Mouse (Mus musculus): ENCODE measurements around the gene Mov10. TPM values are rescaled to one million over a fixed set of nuclear protein-coding genes. Genes with fewer than 3 reads are reported as not detected.
"Not testable (repeated sequence)": the region's sequence is repeated elsewhere in the genome, so short reads cannot be mapped to it uniquely, and the experiment has no call there.

The Mov10 gene
- total RNA-seq, 2 experiments from 2014 or later, result 12.3 to 22.3 TPM

DNA sequence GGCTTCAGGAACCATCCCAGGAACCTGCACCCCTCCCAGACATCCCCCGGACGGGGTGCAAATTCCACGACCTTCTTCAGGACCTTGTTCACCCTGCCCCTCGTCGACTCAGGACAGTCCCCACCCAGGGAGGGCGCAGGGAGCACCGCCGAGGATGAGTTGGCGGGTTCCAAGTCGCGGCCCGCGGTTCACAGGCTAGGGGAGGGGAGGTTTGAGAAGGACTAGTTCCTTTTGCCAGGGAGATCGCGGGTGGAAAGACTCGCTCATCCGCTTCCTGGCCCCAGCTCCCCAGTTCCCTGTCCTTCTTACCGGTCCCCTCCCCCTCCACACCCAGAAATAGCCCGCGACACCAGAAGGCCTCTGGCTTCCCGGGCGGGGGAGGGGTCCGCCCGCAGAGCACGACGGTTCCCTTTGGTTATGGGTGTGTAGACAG lies 36.9 kb downstream of the Mov10 start, which contains the start of gene Fam19a3:
Gene Fam19a3, minus strand, starts transcription at position 370 of the 433 bp plus-strand sequence.
- DNase-seq, result peak in 1 of 2 experiments; percentile 60

DNA sequence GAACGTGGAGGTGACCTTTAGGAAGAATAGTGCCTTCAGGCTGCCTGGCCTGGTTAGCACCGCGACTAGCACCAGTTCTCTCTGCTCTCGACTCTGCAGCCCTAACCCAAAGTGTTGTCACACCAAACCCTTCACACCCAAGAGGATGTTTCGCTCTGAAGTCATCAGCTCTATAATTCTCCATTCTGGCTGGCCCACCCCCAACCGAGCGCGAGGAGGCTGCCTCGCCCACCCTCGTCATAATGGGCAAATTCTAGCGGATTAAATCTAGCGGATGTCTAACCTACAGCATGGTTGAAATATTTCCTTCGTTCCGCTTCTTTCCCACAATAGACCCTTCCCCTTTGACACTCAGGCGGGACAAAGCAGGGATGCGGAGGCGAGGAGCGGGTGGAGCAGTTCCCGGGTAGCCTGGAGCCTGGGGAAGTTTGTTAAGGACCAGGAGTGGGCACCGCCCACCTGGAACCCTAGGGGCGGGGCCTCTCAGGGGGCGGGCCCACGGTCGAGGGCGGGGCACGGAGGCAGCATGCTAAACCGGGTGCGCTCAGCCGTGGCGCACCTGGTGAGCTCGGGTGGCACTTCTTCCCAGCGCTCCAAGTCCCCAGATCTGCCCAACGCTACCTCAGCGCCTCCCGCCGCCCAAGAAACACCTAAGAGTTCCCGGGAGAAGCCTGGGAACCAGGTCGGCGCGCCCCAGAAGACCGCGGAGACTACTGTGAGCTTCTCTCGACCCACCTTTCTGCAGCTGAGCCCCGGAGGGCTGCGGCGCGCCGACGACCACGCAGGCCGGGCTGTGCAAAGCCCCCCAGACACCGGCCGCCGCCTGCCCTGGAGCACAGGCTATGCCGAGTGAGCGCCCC lies 37.6 kb downstream of the Mov10 start, which contains the start of gene Ppm1j:
Gene Ppm1j, plus strand, starts transcription at position 496 of the 860 bp plus-strand sequence.
- DNase-seq, result peak; percentile 75 to 86

DNA sequence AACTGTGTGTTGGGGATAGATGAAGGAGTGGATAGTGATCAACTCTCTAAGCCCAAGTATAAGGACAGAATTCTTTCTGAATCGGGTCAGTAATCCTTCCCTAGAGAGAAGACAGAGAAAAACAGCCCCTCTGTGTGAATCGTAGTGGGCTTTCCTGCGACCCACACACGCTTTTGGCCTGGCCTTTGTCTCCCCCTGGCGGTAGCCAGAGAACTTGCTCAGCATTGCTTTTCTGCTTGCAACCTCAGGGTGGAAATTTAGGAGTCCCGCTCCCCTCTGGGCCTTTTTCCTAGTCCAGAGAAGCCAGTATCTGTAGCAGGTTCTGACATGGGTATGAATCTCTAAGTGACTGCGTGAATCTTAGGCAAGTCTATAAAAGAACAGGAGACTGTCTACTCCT lies 38.4 kb downstream of the Mov10 start:
- peak; percentile 65 to 76 for DNase-seq

DNA sequence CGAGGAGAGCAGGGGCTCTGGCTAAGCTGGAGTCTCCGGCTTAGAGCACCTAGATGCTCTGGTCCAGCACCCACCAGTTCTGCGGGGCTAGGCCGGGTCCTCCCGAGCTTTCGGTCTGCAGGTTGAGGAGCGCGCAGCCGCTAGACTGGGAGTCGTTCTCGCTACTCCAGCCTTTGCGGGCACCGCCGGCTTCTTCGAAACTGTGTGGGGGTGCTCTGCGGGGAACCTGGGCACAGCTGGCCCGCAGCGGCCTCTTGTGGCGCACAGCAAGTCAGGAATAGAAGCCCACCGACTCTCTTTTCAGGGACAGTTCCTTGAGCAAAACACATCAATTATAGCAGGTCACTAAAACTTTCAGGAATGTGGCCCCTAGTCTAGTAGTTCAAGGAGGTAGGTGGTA lies 41.0 kb downstream of the Mov10 start:
- DNase-seq, result peak in 1 of 2 experiments; percentile 35

DNA sequence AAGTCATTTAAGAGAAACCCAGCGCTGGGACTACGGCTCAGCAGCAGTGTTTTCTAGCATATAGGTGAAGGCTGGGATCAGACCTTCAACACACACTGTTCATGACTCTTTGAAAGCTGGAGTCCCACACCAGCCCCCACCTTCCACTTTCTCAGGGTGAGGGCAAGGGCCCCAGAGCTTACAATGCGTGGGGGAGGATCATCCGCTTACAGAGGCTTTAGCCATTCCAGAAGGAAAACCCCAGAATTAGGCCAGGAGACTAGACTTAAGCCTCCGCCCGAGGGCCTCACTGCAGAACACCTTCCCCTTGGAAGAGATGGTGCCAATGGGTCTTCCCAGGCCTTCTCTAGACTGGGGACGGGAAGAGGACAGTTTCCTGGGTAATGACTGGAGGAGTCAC lies 45.1 kb downstream of the Mov10 start:
- DNase-seq, result no peak

DNA sequence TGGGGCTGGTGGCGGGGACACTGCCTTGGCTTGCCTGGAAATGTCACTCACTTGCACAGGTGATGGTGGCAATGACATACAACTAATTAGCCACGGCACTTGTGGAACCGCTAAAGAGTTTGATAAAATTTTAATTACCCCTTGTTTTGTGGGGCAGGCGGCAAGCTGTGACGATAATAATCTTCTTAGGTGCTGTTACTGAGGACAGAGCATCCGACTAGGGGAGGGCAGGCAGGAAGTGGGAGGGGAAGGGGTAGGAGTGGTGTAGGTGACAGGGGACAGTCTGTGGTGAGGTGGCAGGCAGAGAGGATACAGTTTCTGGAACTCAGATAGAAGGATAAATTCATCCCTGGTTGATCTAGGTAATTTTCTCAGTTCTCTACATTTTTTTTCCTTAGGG lies 46.9 kb downstream of the Mov10 start:
- DNase-seq, result no peak

DNA sequence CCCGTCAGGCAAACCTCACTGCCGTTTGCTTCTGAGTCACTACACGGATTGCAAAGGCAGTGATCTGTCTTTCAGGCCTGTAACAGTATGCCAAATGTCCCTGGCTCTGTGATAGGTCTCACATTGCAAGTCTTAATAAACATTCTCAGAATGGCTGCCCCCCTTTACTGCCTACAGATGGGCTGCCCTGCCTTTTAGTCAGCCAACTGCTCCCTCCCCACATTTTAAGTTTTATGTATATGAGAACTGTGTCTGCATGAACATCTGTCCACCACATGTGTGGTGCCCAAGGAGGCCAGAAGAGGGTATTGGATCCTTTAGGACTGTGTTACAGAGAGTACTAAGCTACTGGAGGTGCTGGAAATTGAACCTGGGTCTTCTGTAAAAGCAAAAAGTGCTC lies 47.4 kb downstream of the Mov10 start:
- no peak for DNase-seq

DNA sequence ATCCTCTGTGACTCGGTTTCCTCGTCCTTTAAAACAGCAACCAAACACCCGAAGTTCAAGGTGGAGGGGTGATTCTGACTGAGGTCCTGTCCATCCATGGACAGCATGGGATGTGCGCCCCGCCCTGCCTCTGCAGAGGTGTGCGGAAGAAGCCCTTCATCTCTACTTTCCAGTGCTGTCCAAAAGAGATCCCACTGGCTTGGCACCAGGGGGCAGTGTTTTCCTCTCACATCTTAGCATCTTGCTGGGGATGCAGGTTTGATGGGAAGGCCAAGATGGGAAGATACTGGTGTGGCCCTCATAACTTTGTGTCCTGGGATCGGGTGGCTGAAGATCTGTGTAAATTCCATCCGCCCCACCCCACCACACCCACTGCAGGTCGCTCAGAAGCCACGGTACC lies 48.3 kb downstream of the Mov10 start:
- DNase-seq, result peak; percentile 54 to 76

DNA sequence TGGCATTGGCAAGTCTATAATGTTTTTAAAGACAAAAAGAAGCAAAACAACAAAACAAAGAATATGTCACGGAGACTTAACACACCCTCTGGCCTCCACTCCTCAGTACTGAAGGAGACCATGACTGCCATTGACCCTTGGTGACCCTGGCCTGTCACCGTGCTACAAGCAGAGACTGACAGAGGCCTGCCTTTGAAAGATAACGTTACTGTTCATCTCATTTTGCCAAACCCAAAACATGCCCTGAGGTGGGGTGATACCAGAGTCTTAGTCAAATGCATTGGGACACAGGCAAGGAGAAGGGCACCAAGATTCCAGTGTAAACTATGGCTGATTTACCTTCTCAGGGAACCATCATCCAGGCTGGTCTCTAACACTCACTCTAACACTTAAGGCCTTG lies 49.2 kb downstream of the Mov10 start:
- DNase-seq, result no peak

DNA sequence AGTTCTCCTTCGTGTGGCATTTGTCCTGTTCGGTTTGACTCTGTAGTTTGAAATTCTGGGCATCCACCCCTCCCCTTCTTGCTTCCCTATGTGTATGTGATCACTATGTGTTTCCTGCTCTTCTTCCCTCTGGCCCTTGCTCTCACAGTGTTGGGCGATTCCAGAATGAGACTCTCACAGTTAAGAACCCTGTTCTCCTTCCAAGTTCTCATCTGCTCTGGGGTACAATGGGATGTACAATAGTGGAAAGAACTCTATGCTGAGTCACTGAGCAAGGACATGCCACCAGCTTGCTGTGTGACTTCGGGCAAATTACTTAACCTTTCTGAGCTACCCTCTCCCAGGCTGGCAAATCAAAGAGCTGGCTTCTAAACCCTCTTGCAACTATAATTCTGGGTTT lies 50.6 kb downstream of the Mov10 start:
- DNase-seq, result no peak

DNA sequence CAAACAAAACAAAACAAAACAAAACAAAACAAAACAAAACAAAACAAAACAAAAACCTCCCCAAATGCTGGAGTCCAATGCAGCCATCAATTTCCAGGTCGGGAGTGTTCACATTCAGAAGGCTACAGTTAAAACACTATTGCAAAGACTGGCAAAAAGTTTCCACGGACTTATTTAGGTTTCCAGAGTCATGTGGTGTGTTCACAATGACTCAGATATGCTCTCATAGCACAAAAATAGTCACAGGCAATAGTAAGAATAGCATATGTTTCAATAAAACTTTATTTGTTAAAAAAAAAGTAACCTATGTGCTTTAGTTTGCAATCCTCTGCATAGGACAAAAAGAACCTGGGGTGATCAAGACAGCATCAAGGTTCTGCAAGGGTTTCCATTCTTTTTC lies 51.2 kb downstream of the Mov10 start:
- DNase-seq, result no peak

DNA sequence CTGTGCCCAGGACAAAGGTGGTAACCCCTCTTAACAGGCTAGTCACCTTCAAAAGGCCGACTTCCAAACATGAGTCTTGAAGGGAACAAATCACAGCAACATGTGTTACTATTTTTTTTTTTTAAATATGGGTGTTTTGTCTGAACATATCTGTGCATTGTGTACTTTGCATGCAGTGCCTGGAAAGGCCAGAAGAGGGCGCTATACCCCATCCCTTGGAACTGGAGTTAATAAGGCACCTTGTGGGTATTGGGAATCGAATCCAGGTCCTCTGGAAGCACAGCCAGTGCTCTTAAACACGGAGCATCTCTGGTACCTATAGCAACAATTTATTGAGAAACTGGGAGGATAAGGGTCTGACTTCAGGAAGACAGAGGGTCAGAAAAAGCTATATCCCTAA lies 53.3 kb downstream of the Mov10 start:
- peak in 1 of 2 experiments; percentile 19 for DNase-seq

DNA sequence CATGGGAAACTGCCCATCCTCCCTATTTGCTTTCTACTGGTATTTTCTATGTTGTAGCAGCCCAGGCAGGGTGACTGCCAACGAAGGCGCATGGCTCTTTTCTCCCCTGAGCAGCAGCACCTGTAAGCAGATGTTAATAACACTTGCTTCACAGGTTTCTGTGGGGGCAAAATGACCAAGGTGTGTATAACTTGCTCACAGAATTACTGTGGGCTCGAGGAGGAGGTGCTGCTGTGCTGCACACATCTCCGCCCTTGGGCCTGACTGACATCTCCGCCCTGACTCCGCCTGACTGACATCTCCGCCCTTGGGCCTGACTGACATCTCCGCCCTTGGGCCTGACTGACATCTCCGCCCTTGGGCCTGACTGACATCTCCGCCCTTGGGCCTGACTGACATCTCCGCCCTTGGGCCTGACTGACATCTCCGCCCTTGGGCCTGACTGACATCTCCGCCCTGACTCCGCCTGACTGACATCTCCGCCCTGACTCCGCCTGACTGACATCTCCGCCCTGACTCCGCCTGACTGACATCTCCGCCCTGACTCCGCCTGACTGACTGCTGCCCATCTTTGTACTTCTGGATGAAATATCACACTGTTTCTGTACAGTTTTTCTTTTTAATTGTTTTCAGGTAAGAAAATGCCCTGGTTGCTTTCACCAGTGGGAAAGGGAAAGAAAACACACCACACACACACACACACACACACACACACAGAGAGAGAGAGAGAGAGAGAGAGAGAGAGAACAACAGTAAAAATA lies 56.1 kb downstream of the Mov10 start:
- not testable (repeated sequence) for DNase-seq

DNA sequence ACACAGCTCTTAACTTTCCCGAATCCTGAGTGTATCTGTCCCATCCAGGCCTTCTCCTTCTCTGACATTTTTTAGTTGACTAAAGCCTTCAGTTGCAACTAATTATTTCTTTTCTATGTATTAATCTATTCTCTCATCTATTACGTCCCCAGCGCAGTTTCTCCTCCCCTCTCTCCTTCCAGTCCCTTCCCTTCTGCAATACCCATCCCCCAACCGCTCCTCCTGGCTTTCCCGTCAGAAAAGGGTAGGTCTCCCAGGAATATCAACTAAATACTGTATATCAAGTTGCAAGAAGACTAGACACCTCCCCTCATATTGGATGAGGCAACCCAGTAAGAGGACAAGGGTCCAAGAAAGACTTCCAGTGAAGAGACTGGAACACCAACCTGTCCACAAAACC lies 59.5 kb downstream of the Mov10 start:
- DNase-seq, result no peak

DNA sequence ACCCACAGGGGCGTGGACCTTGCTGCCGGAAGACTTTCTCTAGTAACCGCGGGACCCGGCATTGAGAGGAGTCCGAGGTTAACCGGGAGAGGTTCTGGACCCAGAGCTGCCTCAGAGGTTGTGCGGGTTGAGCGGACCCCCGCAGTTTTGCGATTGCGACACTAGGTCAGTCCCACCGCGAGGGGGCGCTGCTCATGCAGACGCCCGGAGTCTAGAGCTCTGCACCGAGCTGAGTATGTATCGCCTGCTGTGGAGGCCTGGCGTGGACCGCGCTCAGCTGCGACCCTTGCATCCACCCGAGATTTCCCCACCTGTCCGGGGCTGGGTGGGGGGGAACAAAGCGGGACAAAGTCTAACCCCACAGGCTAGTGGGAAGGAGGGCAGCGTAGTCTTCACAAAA lies 60.0 kb downstream of the Mov10 start:
- DNase-seq, result peak; percentile 66 to 81

DNA sequence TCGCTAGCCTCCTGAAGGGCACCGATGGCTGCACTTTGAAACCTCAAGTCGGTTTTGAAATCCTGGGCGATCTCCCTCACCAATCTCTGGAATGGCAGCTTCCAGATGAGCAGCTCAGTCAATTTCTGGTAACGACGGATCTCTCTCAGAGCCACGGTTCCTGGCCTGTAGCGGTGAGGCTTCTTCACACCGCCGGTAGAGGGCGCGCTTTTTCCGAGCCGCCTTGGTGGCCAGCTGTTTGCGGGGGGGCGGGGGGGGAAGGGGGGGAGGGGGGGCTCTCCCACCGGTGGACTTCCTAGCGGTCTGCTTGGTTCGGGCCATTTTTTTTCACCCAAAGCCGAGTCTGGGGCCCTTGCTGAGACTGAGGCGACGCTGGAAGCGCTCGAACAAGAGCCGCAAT lies 65.5 kb downstream of the Mov10 start:
- peak; percentile 34 to 57 for DNase-seq

Other genes with a start within 250 kb of the Mov10 start
- 10 to 100 TPM; 34.4 to 62.7 TPM for gene Slc16a1, start 179.9 kb downstream of the Mov10 start, total RNA-seq (2021)
- gene Ppm1j, start 37.5 kb downstream of the Mov10 start, total RNA-seq (2021), result 1 to 10 TPM; 4.6 to 6.6 TPM
- gene Fam19a3, start 36.7 kb downstream of the Mov10 start, total RNA-seq (2021), result 1 to 10 TPM in 1 of 2 experiments, under 1 TPM in 1; 0.82 to 1.3 TPM
- gene Rhoc, start 30.2 kb downstream of the Mov10 start, total RNA-seq (2021), result 100 to 1,000 TPM; 107 to 133 TPM
- 10 to 100 TPM; 50.4 to 58.7 TPM for gene St7l, start 45.4 kb upstream of the Mov10 start, total RNA-seq (2021)
- 10 to 100 TPM; 89.3 to 98.6 TPM for gene Capza1, start 45.9 kb upstream of the Mov10 start, total RNA-seq (2021)
- gene Wnt2b, start 143.4 kb upstream of the Mov10 start, total RNA-seq (2021), result 10 to 100 TPM; 16.0 to 16.5 TPM
- 10 to 100 TPM; 16.2 to 26.0 TPM for gene Cttnbp2nl, start 234.6 kb upstream of the Mov10 start, total RNA-seq (2021)
- not detected for gene 4930564D02Rik, start 248.3 kb upstream of the Mov10 start, total RNA-seq (2021)